Mouse (Mus musculus) MEL (cell line): ENCODE results near the gene Gm3488.
"Not testable (repeated sequence)": the region's sequence is repeated elsewhere in the genome, so short reads cannot be mapped to it uniquely, and the experiment has no call there.

Source experiments
- CTCF ChIP-seq, 3 experiments: IDR thresholded peaks in 2 of 3; conservative IDR thresholded peaks in 1 of 3; 2 replicates each; pipeline ENCODE4 v1.5.1; 2011 to 2012; ENCODE audit warnings: low read length in 3 of 3, low read depth in 2 of 3, mild to moderate bottlenecking in 2 of 3, improper control_type of control experiment in 1 of 3, inconsistent platforms in 1 of 3, mixed read lengths in 1 of 3, moderate library complexity in 1 of 3; ENCODE audit not compliant: control insufficient read depth in 1 of 3, insufficient read depth in 1 of 3, poor library complexity in 1 of 3, severe bottlenecking in 1 of 3
- ETS1 ChIP-seq: IDR thresholded peaks from 2 replicates; pipeline ENCODE4 v1.6.1; 2012; ENCODE audit warnings: low read depth, mild to moderate bottlenecking, inconsistent platforms, low read length, improper control_type of control experiment, moderate library complexity

GRCm38 (mm10) chr14:5455367-5455766, 46.1 kb upstream of the Gm3488 start, which contains the start of gene Gm3194:
- TF ChIP-seq CTCF (IDR thresholded peaks at IDR 0.05 in 2 of 3, conservative IDR thresholded peaks at IDR 0.05 in 1 of 3; ENCODE audit: control insufficient read depth in 1 of 3, insufficient read depth in 1 of 3, low read depth in 2 of 3, low read length in 3 of 3, poor library complexity in 1 of 3, severe bottlenecking in 1 of 3); ETS1: not testable (repeated sequence)
